Mouse (Mus musculus): ENCODE data around the gene 2410131K14Rik. TPM values are rescaled to one million over a fixed set of nuclear protein-coding genes. Genes with fewer than 3 reads are reported as not detected.

Gene 2410131K14Rik
- polyA plus RNA-seq, 2 experiments = 1.1 to 1.2 TPM

GRCm38 (mm10) chr5:118302466-118303155 is 57.6 kb downstream of the 2410131K14Rik start:
- no peak overlapping the region for H3K4me3 ChIP-seq (ENCODE audit: insufficient read depth in 1 of 2, low read depth in 2 of 2, low read length in 2 of 2)
- H3K27ac ChIP-seq = no peak overlapping the region
- no peak for TF ChIP-seq EP300 (IDR thresholded peaks at IDR 0.05; ENCODE audit: low read depth)
- no peak for TF ChIP-seq CTCF (IDR thresholded peaks at IDR 0.05; ENCODE audit: low read depth)
- no peaks in the 10 kb centered on the region for H3K9me3 ChIP-seq (ENCODE audit: control insufficient read depth, low read length)
- no peaks in the 10 kb centered on the region for H3K27me3 ChIP-seq (ENCODE audit: control insufficient read depth, insufficient read depth, low read length)
- H3K4me1 ChIP-seq (replicated peaks; ENCODE audit: control insufficient read depth in 2 of 2, insufficient read depth in 2 of 2, low read length in 1 of 2) = peaks cover 0 to 7% of the 10 kb centered on the region in 2 experiments; a peak in 3 of 4 replicates
- no peak overlapping the region for H3K4me2 ChIP-seq (ENCODE audit: low read depth)
- H3K36me3 ChIP-seq (replicated peaks; ENCODE audit: control insufficient read depth, insufficient read depth, low read depth) = no peaks in the 10 kb centered on the region
- no peak overlapping the region for H3K9ac ChIP-seq (replicated peaks)
- peak; percentile 84 for ATAC-seq (ENCODE audit: insufficient read depth)
- DNase-seq (ENCODE audit: low read depth in 3 of 3, low spot score in 3 of 3) = peak; percentile 32 to 41 (median 41)
- 44% methylated on average over 9 of the region's 9 CpGs for WGBS (ENCODE audit: insufficient replicate concordance)

GRCm38 (mm10) chr5:118304970-118305618 is 60.1 kb downstream of the 2410131K14Rik start:
- WGBS (ENCODE audit: insufficient replicate concordance) = 36% methylated on average over 19 of the region's 19 CpGs
- ATAC-seq (ENCODE audit: insufficient read depth) = no peak

GRCm38 (mm10) chr5:118310389-118310788 is 65.4 kb downstream of the 2410131K14Rik start:
- no peaks in the 10 kb centered on the region for H3K27me3 ChIP-seq (ENCODE audit: control insufficient read depth, insufficient read depth, low read length)
- DNase-seq (ENCODE audit: low read depth in 3 of 3, low spot score in 3 of 3) (no peak), ATAC-seq (ENCODE audit: insufficient read depth) (no peak)
- WGBS (ENCODE audit: insufficient replicate concordance) = 54% methylated on average over 6 of the region's 6 CpGs
- H3K4me1 ChIP-seq (replicated peaks; ENCODE audit: control insufficient read depth in 2 of 2, insufficient read depth in 2 of 2, low read length in 1 of 2) = no peaks in the 10 kb centered on the region
- no peak overlapping the region for H3K9ac ChIP-seq (replicated peaks)
- H3K9me3 ChIP-seq (ENCODE audit: control insufficient read depth, low read length) = no peaks in the 10 kb centered on the region
- H3K27ac ChIP-seq = no peak overlapping the region
- H3K36me3 ChIP-seq (replicated peaks; ENCODE audit: control insufficient read depth, insufficient read depth, low read depth) = no peaks in the 10 kb centered on the region
- H3K4me2 ChIP-seq (ENCODE audit: low read depth) = no peak overlapping the region
- TF ChIP-seq EP300 (IDR thresholded peaks at IDR 0.05; ENCODE audit: low read depth) = no peak
- no peak for TF ChIP-seq CTCF (IDR thresholded peaks at IDR 0.05; ENCODE audit: low read depth)
- H3K4me3 ChIP-seq (ENCODE audit: insufficient read depth in 1 of 2, low read depth in 2 of 2, low read length in 2 of 2) = no peak overlapping the region

More at GRCm38 (mm10) chr5:118304970-118305618, 60.1 kb downstream of the 2410131K14Rik start:
- peaks cover 0 to 7% of the 10 kb centered on the region in 2 experiments; a peak in 3 of 4 replicates for H3K4me1 ChIP-seq (replicated peaks; ENCODE audit: control insufficient read depth in 2 of 2, insufficient read depth in 2 of 2, low read length in 1 of 2)
- no peak for TF ChIP-seq CTCF (IDR thresholded peaks at IDR 0.05; ENCODE audit: low read depth)
- no peak for TF ChIP-seq EP300 (IDR thresholded peaks at IDR 0.05; ENCODE audit: low read depth)
- H3K4me3 ChIP-seq (ENCODE audit: insufficient read depth in 1 of 2, low read depth in 2 of 2, low read length in 2 of 2) = no peak overlapping the region
- no peaks in the 10 kb centered on the region for H3K27me3 ChIP-seq (ENCODE audit: control insufficient read depth, insufficient read depth, low read length)
- H3K27ac ChIP-seq = no peak overlapping the region
- H3K9me3 ChIP-seq (ENCODE audit: control insufficient read depth, low read length) = no peaks in the 10 kb centered on the region
- no peaks in the 10 kb centered on the region for H3K36me3 ChIP-seq (replicated peaks; ENCODE audit: control insufficient read depth, insufficient read depth, low read depth)
- no peak overlapping the region for H3K9ac ChIP-seq (replicated peaks)
- no peak for DNase-seq (ENCODE audit: low read depth in 3 of 3, low spot score in 3 of 3)
- no peak overlapping the region for H3K4me2 ChIP-seq (ENCODE audit: low read depth)

- no peak for ATAC-seq (ENCODE audit: insufficient read depth)
- no peaks in the 10 kb centered on the region for H3K27me3 ChIP-seq (ENCODE audit: control insufficient read depth, insufficient read depth, low read length)
- TF ChIP-seq CTCF (IDR thresholded peaks at IDR 0.05; ENCODE audit: low read depth) (no peak), EP300 (IDR thresholded peaks at IDR 0.05; ENCODE audit: low read depth) (no peak)
Observed at GRCm38 (mm10) chr5:118311251-118311650, 66.2 kb downstream of the 2410131K14Rik start.

GRCm38 (mm10) chr5:118313766-118314165 is 68.7 kb downstream of the 2410131K14Rik start:
- TF ChIP-seq EP300 (IDR thresholded peaks at IDR 0.05; ENCODE audit: low read depth) (no peak), CTCF (IDR thresholded peaks at IDR 0.05; ENCODE audit: low read depth) (no peak)
- ATAC-seq (ENCODE audit: insufficient read depth) (no peak), DNase-seq (ENCODE audit: low read depth in 3 of 3, low spot score in 3 of 3) (no peak)
- no peak overlapping the region for H3K9ac ChIP-seq (replicated peaks)
- H3K27ac ChIP-seq = no peak overlapping the region
- H3K36me3 ChIP-seq (replicated peaks; ENCODE audit: control insufficient read depth, insufficient read depth, low read depth) = no peaks in the 10 kb centered on the region
- no peaks in the 10 kb centered on the region for H3K4me1 ChIP-seq (replicated peaks; ENCODE audit: control insufficient read depth in 2 of 2, insufficient read depth in 2 of 2, low read length in 1 of 2)
- no peak overlapping the region for H3K4me3 ChIP-seq (ENCODE audit: insufficient read depth in 1 of 2, low read depth in 2 of 2, low read length in 2 of 2)
- WGBS (ENCODE audit: insufficient replicate concordance) = 71% methylated on average over 6 of the region's 6 CpGs
- H3K4me2 ChIP-seq (ENCODE audit: low read depth) = no peak overlapping the region
- H3K9me3 ChIP-seq (ENCODE audit: control insufficient read depth, low read length) = no peaks in the 10 kb centered on the region
- no peaks in the 10 kb centered on the region for H3K27me3 ChIP-seq (ENCODE audit: control insufficient read depth, insufficient read depth, low read length)

More at GRCm38 (mm10) chr5:118311251-118311650, 66.2 kb downstream of the 2410131K14Rik start:
- DNase-seq (ENCODE audit: low read depth in 3 of 3, low spot score in 3 of 3) = no peak
- Histone ChIP-seq H3K4me1 (replicated peaks; ENCODE audit: control insufficient read depth in 2 of 2, insufficient read depth in 2 of 2, low read length in 1 of 2) (no peaks in the 10 kb centered on the region), H3K4me2 (ENCODE audit: low read depth) (no peak overlapping the region), H3K9ac (replicated peaks) (no peak overlapping the region), H3K36me3 (replicated peaks; ENCODE audit: control insufficient read depth, insufficient read depth, low read depth) (no peaks in the 10 kb centered on the region), H3K4me3 (ENCODE audit: insufficient read depth in 1 of 2, low read depth in 2 of 2, low read length in 2 of 2) (no peak overlapping the region), H3K9me3 (ENCODE audit: control insufficient read depth, low read length) (no peaks in the 10 kb centered on the region), H3K27ac (no peak overlapping the region)
- WGBS (ENCODE audit: insufficient replicate concordance) = 49% methylated on average over 10 of the region's 10 CpGs

Other genes starting within 250 kb of the 2410131K14Rik start
- 0.58 and 0.73 TPM in 2 replicates for gene Tesc, start 217.5 kb upstream of the 2410131K14Rik start, polyA plus RNA-seq (2012; rRNA removed)
- 0.77 and 1.2 TPM in 2 replicates for gene Tesc, start 217.5 kb upstream of the 2410131K14Rik start, polyA plus RNA-seq (2014; fragmentation: Nextera tagmentation; extraction: Ambion mirVana)
- 10.2 and 10.8 TPM in 2 replicates for gene Fbxw8, start 89.8 kb upstream of the 2410131K14Rik start, polyA plus RNA-seq (2012; rRNA removed)
- gene Fbxw8, start 89.8 kb upstream of the 2410131K14Rik start, polyA plus RNA-seq (2014; fragmentation: Nextera tagmentation; extraction: Ambion mirVana) = 6.2 and 7.4 TPM in 2 replicates
- gene Hrk, start 80.6 kb upstream of the 2410131K14Rik start, polyA plus RNA-seq (2012; rRNA removed) = 0.01 and 0.02 TPM in 2 replicates
- not detected in 2 replicates for gene Hrk, start 80.6 kb upstream of the 2410131K14Rik start, polyA plus RNA-seq (2014; fragmentation: Nextera tagmentation; extraction: Ambion mirVana)
- 0.78 and 1.1 TPM in 2 replicates for gene Rnft2, start 111 bp upstream of the 2410131K14Rik start, polyA plus RNA-seq (2012; rRNA removed)
- 0.04 and 0.18 TPM in 2 replicates for gene Rnft2, start 111 bp upstream of the 2410131K14Rik start, polyA plus RNA-seq (2014; fragmentation: Nextera tagmentation; extraction: Ambion mirVana)

All from liver, embryonic 14.5 days (tissue).